Mouse (Mus musculus) stomach, postnatal 0 days (tissue): ENCODE results near the gene Gm28729.

Source experiments
- CTCF ChIP-seq: IDR thresholded peaks from 2 replicates; pipeline ENCODE4 v1.5.1; 2016; ENCODE audit warnings: antibody characterized with exemption, low read depth, mild to moderate bottlenecking, moderate library complexity
- EP300 ChIP-seq: optimal IDR thresholded peaks from 2 replicates; pipeline ENCODE3; 2016; ENCODE audit warnings: antibody characterized with exemption

DNA sequence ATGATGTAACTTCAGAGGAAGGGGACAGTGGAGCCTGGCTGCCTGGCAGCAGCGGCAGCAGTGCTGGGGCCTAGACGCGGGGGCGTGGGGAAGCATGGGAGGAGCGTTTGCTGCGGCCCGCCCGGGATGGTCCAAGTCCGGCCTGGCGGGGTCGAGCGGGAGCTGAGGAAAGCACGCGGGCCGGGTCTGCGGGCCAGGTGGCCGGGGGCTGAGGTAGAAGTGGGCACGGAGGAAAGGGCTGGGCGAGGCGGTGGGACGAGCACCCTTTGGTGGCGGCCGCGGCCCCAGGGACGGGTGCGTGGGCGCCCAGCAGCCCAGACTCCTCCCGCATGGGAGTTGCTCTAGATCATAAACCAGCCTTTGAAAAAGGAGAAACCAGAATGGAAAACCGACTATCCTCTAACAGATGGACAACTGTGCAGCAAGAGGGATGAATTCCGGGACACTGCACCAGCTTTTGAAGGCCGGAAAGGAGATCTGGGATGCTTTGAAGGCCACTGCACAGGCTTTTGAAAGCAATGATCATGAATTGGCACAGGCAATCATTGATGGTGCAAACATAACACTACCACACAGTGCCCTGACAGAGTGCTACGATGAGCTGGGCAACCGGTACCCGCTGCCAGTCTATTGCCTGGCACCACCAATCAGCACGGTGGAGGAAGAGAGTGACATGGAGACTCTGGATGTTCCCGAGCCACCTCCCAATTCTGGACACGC, 12.0 kb upstream of the Gm28729 start:
- TF ChIP-seq CTCF = no peak
- no peak for TF ChIP-seq EP300
